Mouse (Mus musculus): Measurements from ENCODE around the gene Nfia. TPM values are rescaled to one million over a fixed set of nuclear protein-coding genes. Genes with fewer than 3 reads are reported as not detected.

Gene Nfia
- polyA plus RNA-seq, 1 experiment from 2014 or later: 17.6 TPM

DNA sequence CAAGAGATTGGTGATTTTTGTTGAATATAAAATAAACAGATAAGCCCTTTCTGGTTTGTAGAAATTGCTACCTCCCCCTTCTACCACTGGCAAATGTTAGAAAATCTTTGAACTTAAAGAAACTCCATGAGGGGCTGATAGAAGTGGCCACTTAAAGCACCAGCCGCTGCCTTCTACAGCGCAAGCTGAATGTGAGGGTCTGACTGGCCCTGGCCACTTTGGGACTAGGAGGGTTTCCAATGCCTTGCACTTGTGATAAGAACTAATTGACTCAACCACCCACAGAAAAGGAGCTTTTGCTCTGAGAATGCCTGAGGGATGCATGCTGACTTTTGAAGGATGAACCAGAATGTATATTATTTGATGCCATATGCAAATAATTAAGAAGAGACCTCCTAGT lies 171.8 kb downstream of the Nfia start:
- peaks cover 30% of the 10 kb centered on the region for H3K4me1 ChIP-seq
- 91% methylated on average over 2 of the region's 2 CpGs for WGBS
- H3K27me3 ChIP-seq (ENCODE audit: poor library complexity, severe bottlenecking): no peaks in the 10 kb centered on the region
- H3K9me3 ChIP-seq: no peaks in the 10 kb centered on the region
- H3K27ac ChIP-seq: no peak overlapping the region
- H3K36me3 ChIP-seq (replicated peaks): no peaks in the 10 kb centered on the region
- DNase-seq (ENCODE audit: extremely low spot score, low spot score): no peak
- no peak overlapping the region for H3K4me3 ChIP-seq

DNA sequence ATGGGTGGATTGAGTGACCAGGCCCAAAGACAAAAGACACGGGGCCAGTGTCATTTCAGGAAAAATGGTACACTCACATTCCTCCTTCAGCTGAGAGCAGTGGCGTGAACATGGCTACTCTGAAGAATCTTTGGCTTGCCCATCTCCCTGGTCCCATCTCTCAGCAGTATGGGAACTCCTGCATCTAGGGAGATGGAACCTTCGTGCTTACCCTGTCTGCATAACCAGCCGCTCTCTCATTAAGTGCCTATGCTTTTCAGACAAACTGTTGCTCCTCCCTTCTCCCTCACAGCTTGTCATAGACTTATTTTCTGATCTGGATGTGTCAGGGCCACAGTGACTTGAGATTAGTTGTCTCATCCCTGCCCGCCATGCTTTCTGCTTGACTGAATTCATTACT lies 174.9 kb downstream of the Nfia start:
- no peaks in the 10 kb centered on the region for H3K27me3 ChIP-seq (ENCODE audit: poor library complexity, severe bottlenecking)
- DNase-seq (ENCODE audit: extremely low spot score, low spot score): no peak
- H3K4me3 ChIP-seq: no peak overlapping the region
- no peaks in the 10 kb centered on the region for H3K9me3 ChIP-seq
- H3K36me3 ChIP-seq (replicated peaks): no peaks in the 10 kb centered on the region
- WGBS: 72% methylated on average over 5 of the region's 5 CpGs
- H3K4me1 ChIP-seq: peaks cover 30% of the 10 kb centered on the region
- H3K27ac ChIP-seq: peak overlapping the region; percentile 51; the same call in 1 of the 2 replicates

DNA sequence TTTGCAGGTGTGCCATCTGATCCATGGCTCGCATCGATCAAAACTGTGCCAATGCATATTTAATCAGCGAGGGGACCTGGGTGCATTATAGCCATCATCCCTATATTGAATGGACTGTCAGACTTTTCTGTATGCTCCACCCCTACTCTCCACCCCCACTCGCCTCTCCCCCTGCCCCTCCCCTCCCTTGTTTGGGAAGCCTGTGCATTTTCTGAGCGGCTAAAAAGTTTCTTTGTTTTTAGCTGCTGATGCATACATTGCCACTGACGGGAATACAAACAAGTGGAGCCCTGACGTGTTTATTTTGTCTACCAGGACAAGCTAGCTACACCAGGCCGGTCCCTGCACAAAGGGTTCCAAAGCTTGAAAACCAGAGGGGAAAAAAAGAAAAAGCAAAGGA lies 175.7 kb downstream of the Nfia start:
- no peaks in the 10 kb centered on the region for H3K27me3 ChIP-seq (ENCODE audit: poor library complexity, severe bottlenecking)
- 29% methylated on average over 8 of the region's 8 CpGs for WGBS
- H3K27ac ChIP-seq: peak overlapping the region; percentile 51
- peaks cover 31% of the 10 kb centered on the region for H3K4me1 ChIP-seq
- DNase-seq (ENCODE audit: extremely low spot score, low spot score): no peak
- H3K9me3 ChIP-seq: no peaks in the 10 kb centered on the region
- H3K36me3 ChIP-seq (replicated peaks): no peaks in the 10 kb centered on the region
- no peak overlapping the region for H3K4me3 ChIP-seq

DNA sequence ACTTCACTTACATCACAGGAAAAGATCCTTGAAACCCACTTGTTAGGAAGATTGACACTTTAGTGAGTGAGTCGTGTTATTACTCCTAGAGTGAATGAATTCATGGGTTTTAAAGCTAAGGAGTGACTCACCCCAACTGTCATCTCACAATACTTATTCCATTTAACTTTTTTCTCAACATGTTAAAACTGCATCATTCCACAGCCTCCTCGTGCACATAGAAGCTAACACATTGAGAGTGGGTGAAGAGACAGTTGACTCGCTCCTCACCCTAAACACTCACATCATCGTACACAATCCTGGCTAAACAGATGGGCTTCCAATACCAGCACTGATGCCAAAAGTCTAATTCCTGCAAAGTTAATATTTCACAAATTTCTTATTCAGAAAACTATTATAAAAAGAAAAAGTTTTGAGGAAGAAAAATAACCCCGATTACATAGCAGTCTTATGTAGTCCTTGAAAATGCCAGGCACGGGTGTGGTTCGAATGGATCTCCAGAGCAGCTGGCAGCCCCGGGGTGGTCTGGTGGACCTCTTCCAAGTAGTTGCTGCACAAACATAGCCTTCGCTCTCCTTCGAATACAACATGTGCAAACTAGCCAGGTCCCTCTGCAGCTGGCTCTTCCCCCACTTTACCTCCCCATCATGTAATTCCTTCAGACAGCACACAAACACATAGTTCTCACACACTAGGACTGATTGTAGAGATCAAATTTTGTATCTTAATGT lies 178.0 kb downstream of the Nfia start:
- WGBS: 91% methylated on average over 10 of the region's 10 CpGs
- no peak overlapping the region for H3K4me3 ChIP-seq
- no peaks in the 10 kb centered on the region for H3K27me3 ChIP-seq (ENCODE audit: poor library complexity, severe bottlenecking)
- no peak for DNase-seq (ENCODE audit: extremely low spot score, low spot score)
- H3K4me1 ChIP-seq: peaks cover 35% of the 10 kb centered on the region
- H3K9me3 ChIP-seq: no peaks in the 10 kb centered on the region
- H3K36me3 ChIP-seq (replicated peaks): no peaks in the 10 kb centered on the region
- no peak overlapping the region for H3K27ac ChIP-seq

DNA sequence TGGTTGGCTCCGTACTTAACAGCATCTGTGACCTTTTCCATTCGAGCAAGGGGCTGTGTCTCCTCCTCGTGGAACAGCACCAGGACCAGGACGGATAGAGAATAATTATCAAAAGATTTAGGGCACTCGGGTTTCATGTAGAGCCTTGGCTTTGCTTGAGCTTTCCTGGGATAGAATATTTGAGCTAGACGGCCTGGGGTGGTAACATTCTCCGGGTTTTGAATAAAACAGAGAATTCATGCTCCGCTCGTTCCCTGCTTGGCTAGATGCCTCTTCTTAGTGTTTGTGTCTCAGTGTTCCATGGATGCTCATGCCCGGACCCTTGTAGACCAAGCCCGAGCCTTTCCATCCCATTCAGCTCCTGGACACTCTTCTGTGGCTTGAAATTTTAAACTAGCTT lies 181.4 kb downstream of the Nfia start:
- Histone ChIP-seq H3K27ac (no peak overlapping the region), H3K36me3 (replicated peaks) (no peaks in the 10 kb centered on the region), H3K27me3 (ENCODE audit: poor library complexity, severe bottlenecking) (no peaks in the 10 kb centered on the region), H3K9me3 (no peaks in the 10 kb centered on the region), H3K4me1 (peaks cover 28% of the 10 kb centered on the region), H3K4me3 (no peak overlapping the region)
- WGBS: 79% methylated on average over 11 of the region's 11 CpGs
- no peak for DNase-seq (ENCODE audit: extremely low spot score, low spot score)

DNA sequence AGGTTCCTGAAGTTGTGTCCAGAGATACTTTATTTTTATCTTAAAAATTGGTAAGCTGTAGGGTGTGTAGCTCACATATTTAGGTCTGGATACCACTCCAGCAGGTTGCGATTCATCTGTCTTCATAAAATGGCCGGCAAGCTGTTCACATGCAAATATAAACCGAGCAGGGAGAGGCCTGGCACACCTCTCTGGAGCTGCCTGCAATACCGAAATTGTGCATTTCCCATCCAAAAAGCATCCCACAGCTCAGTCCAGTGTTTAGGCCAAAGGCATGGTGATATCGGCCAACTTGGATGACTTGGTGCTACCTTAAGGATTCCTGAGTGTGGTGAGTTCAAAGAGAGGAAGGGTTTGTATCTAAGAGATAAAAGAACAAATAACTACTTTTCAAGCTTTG lies 185.6 kb downstream of the Nfia start:
- H3K27me3 ChIP-seq (ENCODE audit: poor library complexity, severe bottlenecking): no peaks in the 10 kb centered on the region
- 94% methylated on average over 5 of the region's 5 CpGs for WGBS
- H3K4me3 ChIP-seq: no peak overlapping the region
- no peak for DNase-seq (ENCODE audit: extremely low spot score, low spot score)
- H3K27ac ChIP-seq: no peak overlapping the region
- H3K36me3 ChIP-seq (replicated peaks): no peaks in the 10 kb centered on the region
- H3K9me3 ChIP-seq: no peaks in the 10 kb centered on the region
- H3K4me1 ChIP-seq: peaks cover 20% of the 10 kb centered on the region

DNA sequence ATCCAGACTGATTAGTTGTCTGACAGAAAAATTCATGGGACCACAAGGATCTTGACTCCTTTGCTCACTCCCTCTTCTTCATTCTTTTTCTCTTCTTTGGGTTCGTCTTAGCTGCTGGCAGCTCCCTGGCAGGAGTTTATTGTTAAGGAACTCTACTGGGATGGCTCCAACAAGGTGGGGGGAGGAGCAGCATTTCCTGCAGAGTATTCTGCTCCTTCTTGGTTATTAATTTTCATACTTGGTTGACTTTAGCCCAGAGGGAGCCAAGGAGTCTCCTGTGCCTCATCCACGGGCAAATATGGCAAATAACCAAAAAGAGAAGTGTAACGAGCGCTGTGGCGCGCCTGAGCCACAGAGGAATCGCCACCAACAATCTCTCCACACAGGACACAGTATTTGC lies 190.3 kb downstream of the Nfia start:
- DNase-seq (ENCODE audit: extremely low spot score, low spot score): no peak
- H3K27ac ChIP-seq: no peak overlapping the region
- WGBS: 86% methylated on average over 7 of the region's 7 CpGs

DNA sequence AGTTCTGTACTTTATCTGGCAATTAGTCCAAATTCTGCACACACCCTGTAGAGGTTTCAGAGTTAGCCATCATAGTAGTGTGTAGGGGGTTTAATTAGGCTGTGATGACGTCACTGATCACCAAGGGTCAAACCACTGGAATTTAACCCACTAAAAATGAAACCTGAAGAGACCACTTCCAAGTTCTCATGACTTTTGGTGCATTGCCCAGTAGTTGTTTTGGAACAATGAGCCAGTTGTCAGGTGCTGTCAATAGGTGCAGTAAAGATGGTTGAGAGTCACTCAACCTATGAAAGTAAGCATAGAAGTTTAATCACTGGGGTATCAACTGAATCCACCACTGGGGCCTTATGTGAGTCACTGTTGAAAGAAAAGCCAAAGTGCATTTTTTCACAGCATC lies 191.4 kb downstream of the Nfia start:
- no peak for DNase-seq (ENCODE audit: extremely low spot score, low spot score)
- no peak overlapping the region for H3K4me3 ChIP-seq
- H3K9me3 ChIP-seq: no peaks in the 10 kb centered on the region
- H3K27me3 ChIP-seq (ENCODE audit: poor library complexity, severe bottlenecking): no peaks in the 10 kb centered on the region
- no peak overlapping the region for H3K27ac ChIP-seq
- H3K36me3 ChIP-seq (replicated peaks): no peaks in the 10 kb centered on the region
- 67% methylated on average over 1 of the region's 1 CpGs for WGBS
- H3K4me1 ChIP-seq: peaks cover 3% of the 10 kb centered on the region

More for the DNA sequence above, 190.3 kb downstream of the Nfia start:
- no peaks in the 10 kb centered on the region for H3K27me3 ChIP-seq (ENCODE audit: poor library complexity, severe bottlenecking)
- peaks cover 3% of the 10 kb centered on the region for H3K4me1 ChIP-seq
- no peak overlapping the region for H3K4me3 ChIP-seq
- no peaks in the 10 kb centered on the region for H3K9me3 ChIP-seq
- no peaks in the 10 kb centered on the region for H3K36me3 ChIP-seq (replicated peaks)

DNA sequence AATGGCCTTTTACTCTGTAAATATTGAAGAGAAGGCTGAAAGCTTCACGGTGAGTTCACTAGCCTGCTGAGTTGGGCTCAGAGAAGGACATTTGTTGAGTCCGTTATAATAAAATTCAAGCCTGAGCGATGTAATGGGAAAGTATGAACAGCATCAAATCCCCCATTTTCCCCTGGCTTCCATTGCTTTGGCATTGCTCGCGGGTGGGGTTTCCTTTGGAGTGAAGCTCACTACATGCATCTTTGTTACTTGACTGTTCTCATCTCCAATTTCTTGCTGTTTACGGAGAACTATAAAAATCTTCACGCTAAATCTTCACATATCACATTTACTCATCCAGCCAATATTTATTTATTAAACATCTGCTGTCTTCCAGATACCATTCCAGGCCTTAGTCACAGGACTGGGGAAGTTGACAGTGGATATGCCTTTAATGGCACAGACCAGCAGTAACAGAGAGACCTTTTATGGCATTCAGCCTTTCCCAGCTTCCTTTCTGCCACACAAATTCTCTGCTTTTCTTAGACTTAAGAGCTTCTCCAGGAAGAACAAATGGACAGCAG lies 196.3 kb downstream of the Nfia start:
- no peak for DNase-seq (ENCODE audit: extremely low spot score, low spot score)
- no peaks in the 10 kb centered on the region for H3K36me3 ChIP-seq (replicated peaks)
- H3K27ac ChIP-seq: no peak overlapping the region
- no peak overlapping the region for H3K4me3 ChIP-seq
- no peaks in the 10 kb centered on the region for H3K9me3 ChIP-seq
- WGBS: 90% methylated on average over 7 of the region's 7 CpGs
- no peaks in the 10 kb centered on the region for H3K4me1 ChIP-seq
- no peaks in the 10 kb centered on the region for H3K27me3 ChIP-seq (ENCODE audit: poor library complexity, severe bottlenecking)

DNA sequence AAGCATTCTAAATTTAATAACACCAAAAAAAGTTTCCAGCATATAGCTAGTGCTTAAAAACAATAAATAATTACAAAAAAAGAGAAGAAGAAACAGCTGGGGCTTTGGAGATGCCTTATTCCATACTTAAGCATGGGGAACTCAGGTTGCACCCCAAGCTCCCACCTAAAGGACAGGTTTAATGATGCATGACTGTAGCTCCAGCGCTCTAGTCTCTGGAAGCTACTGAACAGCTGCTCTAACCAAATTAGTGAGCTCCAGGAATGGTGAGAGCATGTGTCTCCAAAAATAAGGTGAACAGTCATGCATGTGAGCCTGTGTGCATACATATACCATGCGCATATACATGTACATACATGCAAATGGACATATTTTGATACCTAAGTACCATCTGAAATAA lies 200.5 kb downstream of the Nfia start:
- WGBS: 94% methylated on average over 2 of the region's 2 CpGs
- no peaks in the 10 kb centered on the region for H3K36me3 ChIP-seq (replicated peaks)
- H3K9me3 ChIP-seq: no peaks in the 10 kb centered on the region
- no peak overlapping the region for H3K27ac ChIP-seq
- no peak overlapping the region for H3K4me3 ChIP-seq
- no peaks in the 10 kb centered on the region for H3K27me3 ChIP-seq (ENCODE audit: poor library complexity, severe bottlenecking)
- no peak for DNase-seq (ENCODE audit: extremely low spot score, low spot score)
- H3K4me1 ChIP-seq: no peaks in the 10 kb centered on the region

DNA sequence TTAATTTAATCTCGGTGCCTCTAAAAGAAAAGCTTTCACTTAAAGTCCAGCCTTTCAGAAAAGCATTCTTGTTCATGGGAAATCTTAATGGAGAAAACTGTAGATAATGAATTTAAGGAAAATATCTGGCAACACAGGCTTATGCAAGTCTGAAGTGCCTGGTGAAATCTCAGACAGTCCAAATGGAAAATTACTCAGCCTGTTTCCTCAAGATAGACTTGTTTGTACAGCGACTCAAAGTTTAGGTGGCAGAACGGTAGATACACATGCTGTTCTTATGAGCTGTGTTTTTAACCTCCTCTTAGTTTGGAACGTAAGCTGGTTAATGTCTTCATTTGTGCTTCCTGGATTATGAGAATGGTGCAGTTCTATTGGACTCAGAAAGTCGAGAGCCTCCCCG lies 201.5 kb downstream of the Nfia start:
- H3K9me3 ChIP-seq: no peaks in the 10 kb centered on the region
- H3K4me3 ChIP-seq: no peak overlapping the region
- no peaks in the 10 kb centered on the region for H3K36me3 ChIP-seq (replicated peaks)
- H3K27me3 ChIP-seq (ENCODE audit: poor library complexity, severe bottlenecking): no peaks in the 10 kb centered on the region
- H3K27ac ChIP-seq: no peak overlapping the region
- DNase-seq (ENCODE audit: extremely low spot score, low spot score): no peak
- 90% methylated on average over 6 of the region's 6 CpGs for WGBS
- no peaks in the 10 kb centered on the region for H3K4me1 ChIP-seq

DNA sequence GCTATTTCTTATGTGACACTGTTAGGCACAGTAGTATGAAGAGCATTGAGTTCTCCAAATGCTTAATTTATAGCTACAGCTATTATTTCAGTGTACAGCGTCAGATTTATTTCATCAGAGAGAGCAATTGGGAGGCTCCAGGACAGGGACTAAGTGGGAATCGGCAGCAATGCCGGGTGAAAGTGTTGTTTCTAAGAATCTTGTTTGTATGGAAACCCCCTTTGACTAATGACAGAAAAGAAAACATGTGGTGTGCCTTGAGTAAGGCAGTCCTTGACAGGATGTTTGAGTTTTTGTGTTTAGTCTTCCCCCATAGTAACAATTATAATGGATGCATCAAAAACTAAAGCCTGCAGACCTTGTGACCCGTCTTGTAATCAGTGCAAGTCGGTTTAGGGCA lies 204.4 kb downstream of the Nfia start:
- H3K4me1 ChIP-seq: no peaks in the 10 kb centered on the region
- no peaks in the 10 kb centered on the region for H3K9me3 ChIP-seq
- H3K27me3 ChIP-seq (ENCODE audit: poor library complexity, severe bottlenecking): no peaks in the 10 kb centered on the region
- no peak for DNase-seq (ENCODE audit: extremely low spot score, low spot score)
- H3K36me3 ChIP-seq (replicated peaks): no peaks in the 10 kb centered on the region
- no peak overlapping the region for H3K27ac ChIP-seq
- 80% methylated on average over 5 of the region's 5 CpGs for WGBS
- no peak overlapping the region for H3K4me3 ChIP-seq

DNA sequence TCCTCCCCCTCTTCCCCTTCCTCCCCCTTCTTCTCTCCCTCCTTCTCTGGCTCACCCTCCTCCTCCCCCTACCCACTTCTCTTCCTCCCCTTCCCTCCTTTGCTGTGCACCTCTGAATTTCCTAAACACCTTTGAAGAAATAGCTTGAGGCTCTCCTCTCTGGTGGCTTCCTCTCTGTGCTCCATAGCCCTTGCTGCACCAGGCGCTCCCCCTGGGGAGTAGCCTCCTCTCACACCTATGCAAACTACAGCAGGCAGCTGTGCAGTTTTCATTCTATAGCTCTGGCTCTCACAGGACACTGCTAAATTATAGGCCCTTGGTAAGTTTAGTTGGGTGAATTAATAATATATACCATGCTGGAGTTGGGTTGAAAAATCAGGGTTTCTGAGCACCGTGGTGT lies 211.8 kb downstream of the Nfia start:
- Histone ChIP-seq H3K9me3 (no peaks in the 10 kb centered on the region), H3K4me1 (peaks cover 15% of the 10 kb centered on the region), H3K27me3 (ENCODE audit: poor library complexity, severe bottlenecking) (no peaks in the 10 kb centered on the region), H3K4me3 (no peak overlapping the region), H3K27ac (no peak overlapping the region), H3K36me3 (replicated peaks) (no peaks in the 10 kb centered on the region)
- no peak for DNase-seq (ENCODE audit: extremely low spot score, low spot score)
- WGBS: 82% methylated on average over 2 of the region's 2 CpGs

Data from forebrain, embryonic 10.5 days (tissue).